Mouse (Mus musculus) ES-E14 (cell line): ENCODE measurements around the gene Ppil6.

Experiments used
- ZC3H11A ChIP-seq: IDR thresholded peaks from 2 replicates; pipeline ENCODE4 v1.6.1; 2012; ENCODE audit warnings: low read depth, mild to moderate bottlenecking, inconsistent platforms, low read length, borderline replicate concordance
- ZNF384 ChIP-seq: IDR thresholded peaks from 2 replicates; pipeline ENCODE4 v1.6.1; 2012; ENCODE audit warnings: low read depth, low read length, inconsistent platforms

GRCm38 (mm10) chr10:41552319-41552718 is 62.1 kb downstream of the Ppil6 start:
- no peak for TF ChIP-seq ZNF384
- TF ChIP-seq ZC3H11A, result no peak
